Mouse (Mus musculus) lung, embryonic 15.5 days (tissue): ENCODE measurements around the gene Snrpc. TPM values are rescaled to one million over a fixed set of nuclear protein-coding genes. Genes with fewer than 3 reads are reported as not detected.

Source experiments
- ATAC-seq: fragments of 200-750 bp; cut with Nextera tagmentation; 2 replicates; pipeline ENCODE4 v1.8.0; 2017; ENCODE audit warnings: moderate number of reproducible peaks, borderline replicate concordance; ENCODE audit not compliant: low FRiP score, low TSS enrichment; ENCODE audit errors: extremely low read depth
- H3K27ac ChIP-seq: fragments of 300-500 bp; sonication (generic); 2 replicates; pipeline ENCODE4 v1.5.1; 2015; ENCODE audit warnings: moderate library complexity, mild to moderate bottlenecking, inconsistent platforms
- H3K27me3 ChIP-seq: fragments of 300-500 bp; sonication (generic); 2 replicates; pipeline ENCODE4 v1.6.1; 2015; ENCODE audit warnings: inconsistent platforms
- H3K36me3 ChIP-seq: fragments of 300-500 bp; sonication (generic); 2 replicates; pipeline ENCODE4 v1.6.1; 2015; ENCODE audit warnings: inconsistent platforms
- H3K4me1 ChIP-seq: fragments of 300-500 bp; sonication (generic); 2 replicates; pipeline ENCODE4 v1.6.1; 2015; ENCODE audit warnings: inconsistent platforms
- H3K4me2 ChIP-seq: fragments of 300-500 bp; sonication (generic); 2 replicates; pipeline ENCODE4 v1.6.1; 2015; ENCODE audit warnings: inconsistent platforms, mild to moderate bottlenecking, moderate library complexity
- H3K4me3 ChIP-seq: fragments of 300-500 bp; sonication (generic); 2 replicates; pipeline ENCODE4 v1.5.1; 2015; ENCODE audit warnings: mild to moderate bottlenecking, inconsistent platforms
- H3K9ac ChIP-seq: fragments of 300-500 bp; sonication (generic); 2 replicates; pipeline ENCODE4 v1.6.1; 2015; ENCODE audit warnings: inconsistent platforms
- H3K9me3 ChIP-seq: fragments of 300-500 bp; sonication (generic); 2 replicates; pipeline ENCODE4 v1.6.1; 2016; ENCODE audit warnings: inconsistent platforms
- WGBS: fragments of 180-500 bp; shearing (Covaris S2); methylation state at CpG from one replicate; pipeline ENCODE4 v1.1.7; 2015; 5-methylcytosine and 5-hydroxymethylcytosine counted together
- polyA plus RNA-seq: library from polyadenylated mRNA; unstranded; fragments of >200 nt; fragmentation: Nextera tagmentation; extraction: Ambion mirVana; gene quantifications from 2 replicates; pipeline ENCODE4 v1.2.1, GENCODE M21; 2015

Gene Snrpc
- polyA plus RNA-seq, 1 experiment from 2014 or later, result 320 TPM

DNA sequence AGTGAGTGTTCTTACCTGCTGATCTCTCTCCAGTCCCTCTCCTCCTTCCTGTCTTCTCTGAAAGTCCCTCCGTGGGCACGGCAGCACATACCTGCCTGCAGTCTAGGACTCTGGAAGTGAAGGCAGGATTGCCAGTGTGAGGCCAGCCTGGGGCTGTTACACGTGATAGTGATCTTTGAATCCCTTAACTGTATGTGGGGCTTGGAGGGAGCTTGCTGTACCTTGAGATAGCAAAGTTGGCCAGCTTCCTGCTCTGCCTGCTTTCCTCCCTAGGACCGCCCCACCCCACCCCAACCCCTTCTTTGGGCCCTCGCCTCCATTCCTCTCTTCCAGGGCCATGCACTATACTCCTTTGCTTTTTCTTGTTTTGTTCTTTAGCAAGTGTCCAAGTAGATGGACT lies 36.6 kb downstream of the Snrpc start:
- WGBS, result 60% methylated on average over 5 of the region's 5 CpGs
- ATAC-seq, result no peak
- Histone ChIP-seq H3K9me3 (no peaks in the 10 kb centered on the region), H3K27ac (no peak overlapping the region), H3K4me3 (no peak overlapping the region), H3K9ac (no peak overlapping the region), H3K27me3 (no peaks in the 10 kb centered on the region), H3K36me3 (0 out of 2 replicates have a peak, but pooled peaks cover 8% of the 10 kb centered on the region), H3K4me2 (no peak overlapping the region), H3K4me1 (peaks cover 4% of the 10 kb centered on the region; the same call in 1 of the 2 replicates)

DNA sequence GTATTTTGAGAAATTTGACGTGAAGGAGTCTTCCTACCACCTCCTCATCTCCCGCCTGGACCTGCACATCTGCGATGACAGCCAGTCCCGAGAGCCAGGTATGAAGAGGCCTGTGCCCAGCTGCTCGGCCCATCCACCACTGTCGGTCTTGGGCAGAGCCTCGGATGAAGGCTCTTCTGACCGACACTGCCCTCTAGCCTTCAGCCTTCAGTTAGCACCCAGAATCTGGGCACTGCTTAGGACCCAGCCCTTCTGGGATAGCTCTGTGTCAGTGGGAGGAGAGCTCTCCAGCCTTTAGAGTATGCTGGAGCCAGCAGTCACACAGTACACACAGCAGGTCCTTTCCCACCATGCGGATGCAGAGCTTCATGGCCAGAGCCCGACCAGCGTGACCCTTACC lies 43.6 kb downstream of the Snrpc start:
- Histone ChIP-seq H3K27ac (no peak overlapping the region), H3K9me3 (no peaks in the 10 kb centered on the region), H3K4me3 (no peak overlapping the region), H3K27me3 (no peaks in the 10 kb centered on the region), H3K9ac (no peak overlapping the region), H3K36me3 (peaks cover 53% of the 10 kb centered on the region), H3K4me1 (no peaks in the 10 kb centered on the region), H3K4me2 (no peak overlapping the region)
- WGBS, result 57% methylated on average over 11 of the region's 11 CpGs
- no peak for ATAC-seq

DNA sequence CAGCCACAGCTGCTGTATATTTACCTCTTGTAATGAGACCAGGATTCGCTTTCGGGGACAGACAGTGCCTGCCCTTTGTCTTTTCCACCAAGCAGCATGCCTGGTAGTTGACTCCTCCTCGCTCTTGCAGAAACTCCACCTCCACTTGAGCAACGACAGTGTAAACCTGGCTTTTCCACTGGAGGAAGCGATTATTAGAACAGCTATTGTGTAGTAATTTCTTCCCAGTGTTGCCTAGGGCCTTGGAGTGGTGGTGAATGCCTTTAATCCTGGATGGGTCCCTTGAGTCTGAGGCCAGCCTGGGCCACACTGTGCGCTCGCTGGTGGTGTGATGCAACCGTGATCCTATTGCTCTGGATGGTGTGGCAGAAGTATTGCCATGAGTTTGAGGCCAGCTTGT lies 45.2 kb downstream of the Snrpc start:
- Histone ChIP-seq H3K9me3 (no peaks in the 10 kb centered on the region), H3K4me3 (no peak overlapping the region), H3K36me3 (peaks cover 66% of the 10 kb centered on the region), H3K9ac (no peak overlapping the region), H3K4me1 (no peaks in the 10 kb centered on the region), H3K27me3 (no peaks in the 10 kb centered on the region), H3K4me2 (no peak overlapping the region), H3K27ac (no peak overlapping the region)
- ATAC-seq, result no peak
- 72% methylated on average over 8 of the region's 8 CpGs for WGBS

DNA sequence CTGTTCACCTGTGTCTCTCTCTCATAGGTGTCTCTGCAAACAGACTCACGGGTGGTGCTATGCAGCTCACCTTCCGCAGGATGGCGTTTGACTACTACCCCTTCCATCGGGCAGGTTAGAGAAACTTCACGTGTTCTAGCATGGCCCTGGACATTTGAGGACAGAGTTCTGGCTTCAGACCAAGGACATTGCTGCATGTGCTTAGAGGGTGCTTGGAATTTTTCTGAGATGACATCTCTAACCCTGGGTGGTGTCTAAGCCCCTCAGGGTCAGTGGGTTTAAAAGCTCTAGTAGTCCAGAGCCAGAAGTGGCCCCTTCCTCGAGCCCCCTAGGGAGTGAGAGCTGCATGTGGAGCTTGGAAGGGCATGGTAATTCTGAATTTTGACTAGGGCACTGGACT lies 46.0 kb downstream of the Snrpc start:
- H3K9ac ChIP-seq, result no peak overlapping the region
- no peaks in the 10 kb centered on the region for H3K9me3 ChIP-seq
- no peak for ATAC-seq
- no peak overlapping the region for H3K27ac ChIP-seq
- H3K4me3 ChIP-seq, result no peak overlapping the region
- peaks cover 63% of the 10 kb centered on the region for H3K36me3 ChIP-seq
- H3K4me2 ChIP-seq, result no peak overlapping the region
- no peaks in the 10 kb centered on the region for H3K4me1 ChIP-seq
- WGBS, result 87% methylated on average over 6 of the region's 6 CpGs
- no peaks in the 10 kb centered on the region for H3K27me3 ChIP-seq

DNA sequence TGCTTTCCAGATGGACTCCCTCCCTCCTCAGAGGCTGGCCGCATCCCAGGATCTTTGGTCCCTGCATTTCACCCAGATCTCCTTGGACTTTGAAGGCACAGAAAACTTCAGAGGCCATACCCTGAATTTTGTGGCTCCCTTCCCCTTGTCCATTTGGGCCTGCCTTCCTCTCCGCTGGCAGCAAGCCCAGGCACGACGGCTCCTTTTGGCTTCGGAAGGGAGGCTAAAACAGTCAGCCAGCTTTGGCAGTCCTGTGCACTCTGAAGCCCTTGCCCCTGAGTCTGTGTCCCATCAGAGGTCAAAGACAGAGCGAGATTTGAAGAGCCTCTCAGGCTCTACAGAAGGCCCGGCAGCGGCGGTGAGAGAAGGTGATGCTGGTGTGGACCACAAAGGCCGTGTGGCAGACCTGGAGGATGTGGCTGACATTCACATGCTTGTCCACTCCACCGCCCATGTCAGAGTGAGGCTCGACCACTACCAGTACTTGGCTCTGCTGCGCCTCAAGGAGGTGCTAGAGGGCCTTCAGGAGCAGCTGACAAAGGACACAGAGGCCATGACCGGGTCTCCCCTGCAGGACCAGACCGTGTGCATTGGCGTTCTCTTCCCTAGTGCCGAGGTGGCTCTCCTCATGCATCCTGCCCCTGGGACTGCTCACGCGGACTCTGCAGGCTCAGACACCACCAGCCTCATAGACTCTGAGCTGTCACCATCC lies 48.7 kb downstream of the Snrpc start:
- 71% methylated on average over 19 of the region's 19 CpGs for WGBS
- no peak overlapping the region for H3K9ac ChIP-seq
- no peaks in the 10 kb centered on the region for H3K9me3 ChIP-seq
- H3K27me3 ChIP-seq, result no peaks in the 10 kb centered on the region
- no peak overlapping the region for H3K4me3 ChIP-seq
- no peak overlapping the region for H3K27ac ChIP-seq
- no peak overlapping the region for H3K4me2 ChIP-seq
- H3K36me3 ChIP-seq, result peaks cover 57% of the 10 kb centered on the region
- no peak for ATAC-seq
- no peaks in the 10 kb centered on the region for H3K4me1 ChIP-seq

Other genes starting within 250 kb of the Snrpc start
- gene Nudt3, start 214.7 kb upstream of the Snrpc start, polyA plus RNA-seq, result 92.0 and 95.9 TPM in 2 replicates
- not detected in 2 replicates for gene RPS10-NUDT3, start 202.9 kb upstream of the Snrpc start, polyA plus RNA-seq
- 868 and 923 TPM in 2 replicates for gene Rps10, start 201.5 kb upstream of the Snrpc start, polyA plus RNA-seq
- 0.61 and 0.93 TPM in 2 replicates for gene Pacsin1, start 182.6 kb upstream of the Snrpc start, polyA plus RNA-seq
- gene Spdef, start 109.2 kb upstream of the Snrpc start, polyA plus RNA-seq, result 1.7 and 2.2 TPM in 2 replicates
- gene D17Wsu92e, start 17.5 kb upstream of the Snrpc start, polyA plus RNA-seq, result 15.9 and 16.8 TPM in 2 replicates
- gene Uhrf1bp1, start 18.3 kb downstream of the Snrpc start, polyA plus RNA-seq, result 3.5 and 4.8 TPM in 2 replicates
- 17.1 and 19.3 TPM in 2 replicates for gene Anks1, start 71.2 kb downstream of the Snrpc start, polyA plus RNA-seq
- 68.6 and 73.5 TPM in 2 replicates for gene Taf11, start 71.7 kb downstream of the Snrpc start, polyA plus RNA-seq
- 3.9 and 4.3 TPM in 2 replicates for gene Tcp11, start 242.5 kb downstream of the Snrpc start, polyA plus RNA-seq